Mouse (Mus musculus): Measurements from ENCODE around the gene Ppt2. TPM values are rescaled to one million over a fixed set of nuclear protein-coding genes. Genes with fewer than 3 reads are reported as not detected.

The Ppt2 gene
- total RNA-seq, 2 experiments from 2014 or later: 30.3 to 32.7 TPM

Other genes with a start within 250 kb of the Ppt2 start
- gene BC051142, start 229.7 kb downstream of the Ppt2 start, total RNA-seq (2021): 10 to 100 TPM in 1 of 2 experiments, 1 to 10 TPM in 1; 8.2 to 11.1 TPM
- not detected for gene Btnl4, start 151.2 kb downstream of the Ppt2 start, total RNA-seq (2021)
- not detected for gene Btnl6, start 111.2 kb downstream of the Ppt2 start, total RNA-seq (2021)
- gene Notch4, start 64.2 kb downstream of the Ppt2 start, total RNA-seq (2021): 1 to 10 TPM; 9.8 TPM
- gene Gpsm3, start 38.7 kb downstream of the Ppt2 start, total RNA-seq (2021): 1 to 10 TPM; 1.6 to 2.8 TPM
- 10 to 100 TPM; 36.2 to 39.3 TPM for gene Pbx2, start 37.2 kb downstream of the Ppt2 start, total RNA-seq (2021)
- gene Ager, start 30.6 kb downstream of the Ppt2 start, total RNA-seq (2021): 1 to 10 TPM; 1.8 TPM
- gene Rnf5, start 24.8 kb downstream of the Ppt2 start, total RNA-seq (2021): 100 to 1,000 TPM; 106 to 109 TPM
- gene Agpat1, start 24.2 kb downstream of the Ppt2 start, total RNA-seq (2021): 100 to 1,000 TPM; 145 to 154 TPM
- gene Egfl8, start 12.5 kb downstream of the Ppt2 start, total RNA-seq (2021): 1 to 10 TPM; 4.9 to 5.9 TPM
- gene Prrt1, start 1.0 kb upstream of the Ppt2 start, total RNA-seq (2021): 10 to 100 TPM; 78.2 to 81.9 TPM
- 10 to 100 TPM in 1 of 2 experiments, 1 to 10 TPM in 1; 7.9 to 10.5 TPM for gene Fkbpl, start 16.3 kb upstream of the Ppt2 start, total RNA-seq (2021)
- gene Atf6b, start 18.6 kb upstream of the Ppt2 start, total RNA-seq (2021): 10 to 100 TPM; 72.8 to 75.4 TPM
- 1 to 10 TPM; 1.9 to 2.2 TPM for gene Tnxb, start 42.0 kb upstream of the Ppt2 start, total RNA-seq (2021)
- 1 to 10 TPM; 4.4 TPM for gene C4b, start 115.4 kb upstream of the Ppt2 start, total RNA-seq (2021)
- not detected for gene Cyp21a1, start 176.1 kb upstream of the Ppt2 start, total RNA-seq (2021)
- 10 to 100 TPM; 47.9 to 48.2 TPM for gene Stk19, start 208.4 kb upstream of the Ppt2 start, total RNA-seq (2021)
- 10 to 100 TPM; 33.8 to 38.1 TPM for gene Dxo, start 208.5 kb upstream of the Ppt2 start, total RNA-seq (2021)
- gene Skiv2l, start 221.7 kb upstream of the Ppt2 start, total RNA-seq (2021): 10 to 100 TPM; 68.5 to 74.7 TPM
- 10 to 100 TPM; 31.7 to 32.8 TPM for gene Nelfe, start 221.9 kb upstream of the Ppt2 start, total RNA-seq (2021)
- under 1 TPM; 0.28 to 0.66 TPM for gene Cfb, start 234.0 kb upstream of the Ppt2 start, total RNA-seq (2021)

Data from left cerebral cortex, postnatal 4 days (tissue).